Mouse (Mus musculus): Measurements from ENCODE around the gene Kcnd1.
"Not testable (repeated sequence)": the region's sequence is repeated elsewhere in the genome, so short reads cannot be mapped to it uniquely, and the experiment has no call there.

Gene Kcnd1

GRCm38 (mm10) chrX:7821865-7822779, at the start of gene Kcnd1:
TSS of gene Kcnd1 (plus strand) at chrX:7822289.
- peak; percentile 36 for DNase-seq (ENCODE audit: low spot score)

GRCm38 (mm10) chrX:7772766-7773165, 49.3 kb upstream of the Kcnd1 start:
- DNase-seq (ENCODE audit: low spot score), result no peak

- no peak for DNase-seq (ENCODE audit: low spot score)
Measured at GRCm38 (mm10) chrX:7775501-7776205, 46.4 kb upstream of the Kcnd1 start.

- peak; percentile 29 for DNase-seq (ENCODE audit: low spot score)
Measured at GRCm38 (mm10) chrX:7776329-7777082, 45.6 kb upstream of the Kcnd1 start.

- no peak for DNase-seq (ENCODE audit: low spot score)
Measured at GRCm38 (mm10) chrX:7778450-7779244, 43.4 kb upstream of the Kcnd1 start.

- DNase-seq (ENCODE audit: low spot score), result no peak
Measured at GRCm38 (mm10) chrX:7779294-7779693, 42.8 kb upstream of the Kcnd1 start.

- DNase-seq (ENCODE audit: low spot score), result no peak
Measured at GRCm38 (mm10) chrX:7782603-7783092, 39.4 kb upstream of the Kcnd1 start.

GRCm38 (mm10) chrX:7789542-7790136, 32.5 kb upstream of the Kcnd1 start, which contains the start of gene Gripap1:
TSS of gene Gripap1 (plus strand) at chrX:7789765.
- peak; percentile 90 for DNase-seq (ENCODE audit: low spot score)

GRCm38 (mm10) chrX:7790309-7790708, 31.8 kb upstream of the Kcnd1 start:
- DNase-seq (ENCODE audit: low spot score), result peak; percentile 26

- peak; percentile 12 for DNase-seq (ENCODE audit: low spot score)
Measured at GRCm38 (mm10) chrX:7793361-7793760, 28.7 kb upstream of the Kcnd1 start.

GRCm38 (mm10) chrX:7795016-7795415, 27.1 kb upstream of the Kcnd1 start:
- DNase-seq (ENCODE audit: low spot score), result no peak

- DNase-seq (ENCODE audit: low spot score), result no peak
Measured at GRCm38 (mm10) chrX:7797327-7797726, 24.8 kb upstream of the Kcnd1 start.

- not testable (repeated sequence) for DNase-seq (ENCODE audit: low spot score)
Measured at GRCm38 (mm10) chrX:7802157-7802556, 19.9 kb upstream of the Kcnd1 start.

GRCm38 (mm10) chrX:7815016-7815415, 7.1 kb upstream of the Kcnd1 start:
- not testable (repeated sequence) for DNase-seq (ENCODE audit: low spot score)

- DNase-seq (ENCODE audit: low spot score), result peak; percentile 51
Measured at GRCm38 (mm10) chrX:7837146-7837545, 15.1 kb downstream of the Kcnd1 start.

- DNase-seq (ENCODE audit: low spot score), result no peak
Measured at GRCm38 (mm10) chrX:7840842-7841162, 18.7 kb downstream of the Kcnd1 start.

- DNase-seq (ENCODE audit: low spot score), result peak; percentile 97
Measured at GRCm38 (mm10) chrX:7841163-7842162, 19.4 kb downstream of the Kcnd1 start, which contains the start of gene Otud5. TSS of gene Otud5 (plus strand) at chrX:7841364.

GRCm38 (mm10) chrX:7842318-7842717, 20.2 kb downstream of the Kcnd1 start:
- no peak for DNase-seq (ENCODE audit: low spot score)

- DNase-seq (ENCODE audit: low spot score), result no peak
Measured at GRCm38 (mm10) chrX:7847845-7848244, 25.8 kb downstream of the Kcnd1 start.

GRCm38 (mm10) chrX:7854578-7854977, 32.5 kb downstream of the Kcnd1 start:
- DNase-seq (ENCODE audit: low spot score), result peak; percentile 62
